Mouse (Mus musculus) heart, postnatal 0 days (tissue): ENCODE measurements around the gene Larp4b. TPM values are rescaled to one million over a fixed set of nuclear protein-coding genes. Genes with fewer than 3 reads are reported as not detected.

ENCODE experiments used
- ATAC-seq: fragments of 200-750 bp; cut with Nextera tagmentation; 2 replicates; pipeline ENCODE4 v1.8.0; 2017; ENCODE audit warnings: low read depth, moderate number of reproducible peaks, moderate library complexity; ENCODE audit not compliant: insufficient read depth
- DNase-seq: peaks from one replicate; pipeline ENCODE4 v3.0.0-alpha.2; 2016; ENCODE audit warnings: low spot score
- H3K27ac ChIP-seq: fragments of 300-500 bp; sonication (generic); 2 replicates; pipeline ENCODE4 v1.5.1; 2014; ENCODE audit warnings: low read depth, mild to moderate bottlenecking
- H3K27me3 ChIP-seq: fragments of 300-500 bp; sonication (generic); 2 replicates; pipeline ENCODE4 v1.6.1; 2014; ENCODE audit warnings: low read length, mixed read lengths; ENCODE audit not compliant: control insufficient read depth, insufficient read depth
- H3K36me3 ChIP-seq: fragments of 300-500 bp; sonication (generic); replicated peaks from 2 replicates; pipeline ENCODE4 v1.6.1; 2014; ENCODE audit warnings: low read length, mixed read lengths; ENCODE audit not compliant: control insufficient read depth, insufficient read depth
- H3K4me1 ChIP-seq: fragments of 300-500 bp; sonication (generic); 2 replicates; pipeline ENCODE4 v1.6.1; 2014; ENCODE audit warnings: antibody characterized with exemption; ENCODE audit not compliant: control insufficient read depth, insufficient read depth
- H3K4me2 ChIP-seq: fragments of 300-500 bp; sonication (generic); 2 replicates; pipeline ENCODE4 v1.6.1; 2014; ENCODE audit warnings: low read depth, mild to moderate bottlenecking, low read length, moderate library complexity
- H3K4me3 ChIP-seq: fragments of 300-500 bp; sonication (generic); 2 replicates; pipeline ENCODE4 v1.5.1; 2014; ENCODE audit warnings: low read depth, low read length
- H3K9ac ChIP-seq: fragments of 300-500 bp; sonication (generic); replicated peaks from 2 replicates; pipeline ENCODE4 v1.6.1; 2014; ENCODE audit warnings: low read depth, low read length, mixed read lengths
- H3K9me3 ChIP-seq: fragments of 300-500 bp; sonication (generic); replicated peaks from 2 replicates; pipeline ENCODE4 v1.6.1; 2016; ENCODE audit warnings: low read length; ENCODE audit not compliant: control insufficient read depth
- CTCF ChIP-seq: IDR thresholded peaks from 2 replicates; pipeline ENCODE4 v1.5.1; 2016; ENCODE audit warnings: antibody characterized with exemption, control low read depth, low read depth
- EP300 ChIP-seq: IDR thresholded peaks from 2 replicates; pipeline ENCODE4 v1.6.1; 2016; ENCODE audit warnings: antibody characterized with exemption, low read depth
- WGBS: fragments of 180-500 bp; shearing (Covaris S2); extraction: QIAGEN DNeasy Blood & Tissue Kit; methylation state at CpG from one replicate; pipeline ENCODE4 v1.1.7; 2014; 5-methylcytosine and 5-hydroxymethylcytosine counted together
- polyA plus RNA-seq: library from polyadenylated mRNA; unstranded; fragments of >200 nt; fragmentation: Nextera tagmentation; extraction: Ambion mirVana; gene quantifications from 2 replicates; pipeline ENCODE4 v1.2.1, GENCODE M21; 2015
- total RNA-seq: library from RNA; depleted of rRNA; stranded (reverse); fragments of >200 nt; gene quantifications from 2 replicates; pipeline ENCODE4 v1.2.3, GENCODE M21; 2014; ENCODE audit warnings: low replicate concordance

Larp4b gene
- total and polyA plus RNA-seq, 2 experiments from 2014 or later = 19.1 to 95.2 TPM

GRCm38 (mm10) chr13:9127715-9128114 lies 34.0 kb downstream of the Larp4b start:
- peak overlapping the region; percentile 46 for H3K9ac ChIP-seq
- ATAC-seq (peak; percentile 90), DNase-seq (peak; percentile 92)
- peaks cover 57% of the 10 kb centered on the region for H3K36me3 ChIP-seq
- no peaks in the 10 kb centered on the region for H3K27me3 ChIP-seq
- 36% methylated on average over 4 of the region's 4 CpGs for WGBS
- H3K4me2 ChIP-seq = peak overlapping the region; percentile 63
- no peaks in the 10 kb centered on the region for H3K9me3 ChIP-seq
- H3K4me3 ChIP-seq = peak overlapping the region; percentile 48
- TF ChIP-seq EP300 (peak; percentile 71; the same call in 1 of the 2 replicates), CTCF (no peak)
- peak overlapping the region; percentile 87 for H3K27ac ChIP-seq
- H3K4me1 ChIP-seq = peaks cover 29% of the 10 kb centered on the region

DNA sequence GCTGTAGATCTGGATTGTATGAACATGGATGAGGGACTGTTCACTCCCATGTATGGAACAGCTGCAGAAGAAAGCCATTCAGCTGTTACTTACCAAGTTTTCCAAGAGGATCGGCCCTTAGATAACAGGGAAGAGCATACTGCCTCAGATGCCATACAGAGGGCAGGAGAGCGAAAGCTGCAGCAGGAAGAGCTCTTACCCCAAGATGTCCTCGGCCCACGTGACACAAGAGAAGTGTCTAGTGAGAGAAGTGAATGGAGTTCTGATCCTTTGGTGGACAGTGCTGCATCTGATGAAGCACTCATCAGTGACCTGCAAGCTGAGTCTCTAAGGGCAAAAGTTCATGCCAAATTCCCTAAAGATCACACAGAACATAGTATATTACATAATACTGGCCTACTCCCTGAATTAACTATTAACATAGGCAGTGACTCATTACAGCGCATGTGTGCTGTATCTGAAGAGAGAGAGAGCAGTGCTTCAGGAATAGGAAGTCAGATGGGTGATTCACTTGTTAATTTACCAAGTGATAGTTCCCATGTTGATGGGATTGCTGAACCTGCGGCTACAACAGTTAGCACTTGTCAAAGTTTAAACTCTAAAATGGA lies 35.1 kb downstream of the Larp4b start:
- no peak for ATAC-seq
- no peak for DNase-seq
- Histone ChIP-seq H3K36me3 (peaks cover 48% of the 10 kb centered on the region), H3K4me3 (peak overlapping the region; percentile 48), H3K9me3 (no peaks in the 10 kb centered on the region), H3K9ac (peak overlapping the region; percentile 46), H3K27me3 (no peaks in the 10 kb centered on the region), H3K4me2 (peak overlapping the region; percentile 63), H3K27ac (peak overlapping the region; percentile 87), H3K4me1 (peaks cover 29% of the 10 kb centered on the region)
- TF ChIP-seq EP300 = no peak
- TF ChIP-seq CTCF = no peak
- WGBS = 57% methylated on average over 6 of the region's 6 CpGs

DNA sequence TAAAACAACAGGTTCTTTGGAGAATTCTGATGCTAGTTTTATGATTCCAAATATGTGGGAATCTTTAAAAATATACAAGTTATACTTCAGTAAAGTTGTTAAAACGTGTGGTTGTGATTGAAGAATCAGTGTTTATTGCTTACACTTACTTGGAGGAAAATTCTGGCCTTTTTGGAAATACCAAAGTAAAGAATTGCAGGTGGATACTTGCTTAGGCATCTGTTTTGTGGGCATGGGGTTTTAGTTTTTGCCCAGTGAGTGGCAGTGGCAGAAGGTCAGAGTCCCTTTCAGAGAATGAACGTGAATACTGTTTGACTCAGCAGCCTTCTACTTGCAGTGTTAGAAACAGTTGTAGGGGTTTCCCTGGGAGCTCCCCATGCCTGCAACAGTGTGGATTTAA lies 40.7 kb downstream of the Larp4b start:
- DNase-seq (no peak), ATAC-seq (no peak)
- peaks cover 21% of the 10 kb centered on the region for H3K4me1 ChIP-seq
- H3K4me2 ChIP-seq = no peak overlapping the region
- peaks cover 47% of the 10 kb centered on the region for H3K36me3 ChIP-seq
- H3K27me3 ChIP-seq = no peaks in the 10 kb centered on the region
- no peak overlapping the region for H3K9ac ChIP-seq
- 80% methylated on average over 2 of the region's 2 CpGs for WGBS
- no peak overlapping the region for H3K27ac ChIP-seq
- H3K9me3 ChIP-seq = no peaks in the 10 kb centered on the region
- TF ChIP-seq CTCF (no peak), EP300 (no peak)
- H3K4me3 ChIP-seq = no peak overlapping the region

DNA sequence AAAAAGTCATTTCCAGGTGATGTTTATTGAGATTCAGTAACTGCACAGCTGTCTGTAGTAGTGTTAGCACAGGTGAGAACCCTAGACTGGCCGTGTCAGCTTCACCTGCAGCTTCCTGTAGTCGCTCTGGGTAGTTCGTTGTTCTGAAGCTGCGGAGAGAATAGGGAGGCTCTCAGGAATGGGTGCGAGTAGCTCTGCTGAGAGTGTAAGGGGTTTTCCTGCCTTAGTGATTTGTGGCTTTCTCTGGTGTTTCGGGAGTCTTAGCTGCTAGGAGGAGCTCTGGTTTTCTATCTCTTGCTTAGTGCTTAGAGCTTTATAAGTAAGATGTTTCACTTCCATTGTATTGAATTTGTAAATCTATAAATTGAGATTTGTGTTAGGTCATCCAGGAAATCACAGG lies 42.4 kb downstream of the Larp4b start:
- 88% methylated on average over 6 of the region's 6 CpGs for WGBS
- Histone ChIP-seq H3K36me3 (peaks cover 47% of the 10 kb centered on the region), H3K4me3 (no peak overlapping the region), H3K27me3 (no peaks in the 10 kb centered on the region), H3K4me1 (peaks cover 6% of the 10 kb centered on the region; the same call in 1 of the 2 replicates), H3K27ac (no peak overlapping the region), H3K9me3 (no peaks in the 10 kb centered on the region), H3K4me2 (no peak overlapping the region), H3K9ac (no peak overlapping the region)
- ATAC-seq (no peak), DNase-seq (no peak)
- no peak for TF ChIP-seq EP300
- TF ChIP-seq CTCF = no peak

DNA sequence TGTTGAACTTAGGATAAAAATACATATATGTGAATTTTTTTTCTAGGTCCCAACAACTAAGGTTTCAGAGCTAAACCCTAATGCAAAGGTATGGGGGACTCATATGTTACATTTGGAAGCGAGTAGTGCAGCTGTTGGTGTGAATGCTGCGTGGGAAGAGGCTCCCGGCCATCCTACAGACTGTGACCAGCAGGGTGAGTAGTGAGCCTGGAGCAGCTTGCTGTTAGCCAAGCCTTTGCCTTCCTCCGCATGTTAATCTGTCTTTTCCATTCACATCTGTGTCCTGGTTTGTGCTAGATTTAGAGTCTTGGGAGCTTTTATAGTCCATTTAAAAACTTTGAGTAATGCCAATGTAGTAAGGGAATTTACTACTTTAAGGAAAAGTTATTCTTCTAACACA lies 43.1 kb downstream of the Larp4b start:
- DNase-seq (no peak), ATAC-seq (no peak)
- Histone ChIP-seq H3K9me3 (no peaks in the 10 kb centered on the region), H3K4me1 (no peaks in the 10 kb centered on the region), H3K36me3 (peaks cover 49% of the 10 kb centered on the region), H3K4me2 (no peak overlapping the region), H3K27ac (no peak overlapping the region), H3K4me3 (no peak overlapping the region), H3K9ac (no peak overlapping the region), H3K27me3 (no peaks in the 10 kb centered on the region)
- peak; percentile 52 for TF ChIP-seq CTCF
- no peak for TF ChIP-seq EP300
- WGBS = 59% methylated on average over 4 of the region's 4 CpGs
